ENCODE assay signal across 9 mouse cellular contexts in genomic region chr19:6552302-6553028, GRCm38 (mm10). TPM values are rescaled to one million over a fixed set of nuclear protein-coding genes. Genes with fewer than 3 reads are reported as not detected.
DNase-seq lines count a peak whose midpoint lies in the region; ATAC-seq lines count a peak whose summit lies in the region.
"Had no signal": no experiment of that assay in that cellular context is flagged by ENCODE, and none has a peak within 500 bp of the region (broad histone marks: within the 10 kb centered on the region; RNA-seq: fewer than 3 reads in every experiment).

No protein-coding gene starts in this region.

- DNase-seq in left cerebral cortex, postnatal 4 days, result peak; percentile 76
- DNase-seq in left cerebral cortex, adult 11 months (ENCODE audit: low spot score), result no peak
- DNase-seq in MN1 (ENCODE audit: low spot score), result peak; percentile 33
- DNase-seq in gastrocnemius, postnatal 25 days, result peak; percentile 31
- peak; percentile 28 to 78 for DNase-seq in spleen, postnatal 10 days (ENCODE audit: low spot score in 2 of 2)
- no peak for DNase-seq in ovary, postnatal 14 days (ENCODE audit: low spot score)

- no peaks in the 10 kb centered on the region for H3K4me1 ChIP-seq in liver, embryonic 16.5 days (ENCODE audit: control insufficient read depth, low read depth, low read length)

- H3K27me3 ChIP-seq in liver, embryonic 16.5 days (ENCODE audit: control insufficient read depth, insufficient read depth, low read depth, low read length), result no peaks in the 10 kb centered on the region

- ATAC-seq in cerebellum, adult (ENCODE audit: insufficient number of reproducible peaks, low FRiP score, low TSS enrichment), result peak; percentile 24; the same call in 1 of the 2 replicates
- 0 out of 2 replicates have a peak, but pooled peaks have one; percentile 13 for ATAC-seq in liver, embryonic 16.5 days (ENCODE audit: low read depth)

- no peak overlapping the region for H3K27ac ChIP-seq in liver, embryonic 16.5 days (ENCODE audit: low read length)

- H3K4me2 ChIP-seq in liver, embryonic 16.5 days (ENCODE audit: low read depth, low read length), result no peak overlapping the region

- intact Hi-C loops in left cerebral cortex, postnatal 4 days (cut with DNase I), result no loop called here

- WGBS in liver, embryonic 16.5 days (ENCODE audit: insufficient replicate concordance), result 48% methylated on average over 4 of the region's 4 CpGs

- no peaks in the 10 kb centered on the region for H3K36me3 ChIP-seq in liver, embryonic 16.5 days (ENCODE audit: control insufficient read depth, insufficient read depth)

- no peak overlapping the region for H3K9ac ChIP-seq in liver, embryonic 16.5 days (ENCODE audit: low read depth, low read length)

- H3K9me3 ChIP-seq in liver, embryonic 16.5 days (replicated peaks; ENCODE audit: control insufficient read depth, low read length), result no peaks in the 10 kb centered on the region

- H3K4me3 ChIP-seq in liver, embryonic 16.5 days (ENCODE audit: low read depth, low read length), result no peak overlapping the region

RNA-seq across cellular contexts. Expression of gene Slc22a12, which starts 9.6 kb away (rescaled TPM):
- total RNA-seq in left cerebral cortex, postnatal 4 days (2021), result under 1 TPM in 1 of 2 experiments, not detected in 1; 0.30 TPM
- total RNA-seq in gastrocnemius, postnatal 25 days (2021), result not detected
- not detected in 2 replicates for polyA plus RNA-seq in liver, embryonic 16.5 days (2015; fragmentation: Nextera tagmentation; extraction: Ambion mirVana)
- total RNA-seq: gastrocnemius, adult 8-10 months had no signal

Comparison
In these comparisons a context has a peak if more than half of its experiments do, and no peak if none do; other contexts are left out.
1. DNase-seq: peak in left cerebral cortex, postnatal 4 days (single experiment), MN1 (single experiment), gastrocnemius, postnatal 25 days (single experiment) and spleen, postnatal 10 days (2 of 2); none in left cerebral cortex, adult 11 months (single experiment) and ovary, postnatal 14 days (single experiment).